Mouse (Mus musculus) kidney, adult 10 weeks (tissue): ENCODE results near the gene Tmsb15b2. TPM values are rescaled to one million over a fixed set of nuclear protein-coding genes. Genes with fewer than 3 reads are reported as not detected.

Source experiments
- polyA plus RNA-seq: library from polyadenylated mRNA; stranded (reverse); fragments of 350-450 nt; fragmentation: Illumina TruSeq; extraction: RNeasy Lipid Tissue Mini Kit (QIAGEN cat#74804); gene quantifications from one replicate; pipeline ENCODE4 v1.2.3, GENCODE M21; 2014; ENCODE audit warnings: low read depth, low replicate concordance

Tmsb15b2 gene
- polyA plus RNA-seq: 108 TPM

GRCm38 (mm10) chrX:136975397-136975796, at the start of gene Tmsb15b2:
Gene Tmsb15b2, minus strand, starts transcription at chrX:136975497.

GRCm38 (mm10) chrX:136992978-136993547, 17.8 kb upstream of the Tmsb15b2 start, which contains the start of gene Zcchc18:
Gene Zcchc18, plus strand, starts transcription at chrX:136993155.

GRCm38 (mm10) chrX:136976424-136977084, 1.3 kb upstream of the Tmsb15b2 start, which contains the start of the genes Tmsb15l and Tmsb15b1:
Gene Tmsb15l, minus strand, starts transcription at chrX:136976869.
Gene Tmsb15b1, minus strand, starts transcription at chrX:136976874.

GRCm38 (mm10) chrX:136927031-136927430, 48.3 kb downstream of the Tmsb15b2 start, which contains the start of gene H2bfm:
Gene H2bfm, plus strand, starts transcription at chrX:136927325.

Other genes with a start within 250 kb of the Tmsb15b2 start
- gene Morf4l2, start 231.8 kb downstream of the Tmsb15b2 start, polyA plus RNA-seq: 243 TPM
- not detected for gene Glra4, start 195.4 kb downstream of the Tmsb15b2 start, polyA plus RNA-seq
- 3.2 TPM for gene Plp1, start 152.8 kb downstream of the Tmsb15b2 start, polyA plus RNA-seq
- gene Rab9b, start 106.7 kb downstream of the Tmsb15b2 start, polyA plus RNA-seq: not detected
- not detected for gene H2bfm, start 48.2 kb downstream of the Tmsb15b2 start, polyA plus RNA-seq
- 20.0 TPM for gene Tmsb15l, start 1.4 kb upstream of the Tmsb15b2 start, polyA plus RNA-seq
- 27.9 TPM for gene Tmsb15b1, start 1.4 kb upstream of the Tmsb15b2 start, polyA plus RNA-seq
- gene Zcchc18, start 17.7 kb upstream of the Tmsb15b2 start, polyA plus RNA-seq: 0.93 TPM
- gene Slc25a53, start 62.8 kb upstream of the Tmsb15b2 start, polyA plus RNA-seq: 4.4 TPM
- 17.3 TPM for gene Fam199x, start 74.1 kb upstream of the Tmsb15b2 start, polyA plus RNA-seq
- gene Esx1, start 146.6 kb upstream of the Tmsb15b2 start, polyA plus RNA-seq: not detected